ENCODE assay signal across 9 mouse cellular contexts in genomic region chr7:29316976-29317375, GRCm38 (mm10). TPM values are rescaled to one million over a fixed set of nuclear protein-coding genes. Genes with fewer than 3 reads are reported as not detected.
A peak's percentile ranks its signal among the peaks of the same experiment; 100 is the strongest.
DNase-seq lines count a peak whose midpoint lies in the region; ATAC-seq lines count a peak whose summit lies in the region.
"Had no signal": no experiment of that assay in that cellular context is flagged by ENCODE, and none has a peak within 500 bp of the region (broad histone marks: within the 10 kb centered on the region; RNA-seq: fewer than 3 reads in every experiment).

No protein-coding gene starts in this region.

- ATAC-seq in heart, embryonic 14.5 days (ENCODE audit: insufficient number of reproducible peaks, insufficient read depth, low FRiP score, low read depth) = peak; percentile 62
- ATAC-seq in neural tube, embryonic 11.5 days (ENCODE audit: insufficient read depth, low FRiP score, low TSS enrichment) = peak; percentile 11; the same call in 1 of the 2 replicates
- no peak for ATAC-seq in erythroblast, adult 5-6 weeks (replicated peaks; ENCODE audit: low FRiP score, poor library complexity, severe bottlenecking)
- ATAC-seq: Patski had no signal

- DNase-seq in heart, postnatal 10 days = no peak
- DNase-seq in cerebellum, adult 9-10 months = peak; percentile 78
- peak; percentile 47 to 66 for DNase-seq in frontal cortex, postnatal 14 days (ENCODE audit: low spot score in 2 of 2)
- peak; percentile 80 for DNase-seq in limb, embryonic 10.5 days (ENCODE audit: low spot score)
- peak; percentile 71 for DNase-seq in neural tube, embryonic 11.5 days (ENCODE audit: low spot score)
- DNase-seq in yolk sac, embryonic 10.5 days (ENCODE audit: low spot score) = peak; percentile 48

- H3K9ac ChIP-seq in heart, embryonic 14.5 days (ENCODE audit: low read length) = no peak overlapping the region
- H3K9ac ChIP-seq in neural tube, embryonic 11.5 days (ENCODE audit: low read length) = peak overlapping the region; percentile 47

- no peaks in the 10 kb centered on the region for H3K9me3 ChIP-seq in heart, embryonic 14.5 days (ENCODE audit: control insufficient read depth, low read length)
- H3K9me3 ChIP-seq in limb, embryonic 10.5 days (replicated peaks) = no peaks in the 10 kb centered on the region
- no peaks in the 10 kb centered on the region for H3K9me3 ChIP-seq in neural tube, embryonic 11.5 days (ENCODE audit: control insufficient read depth, low read length)

- peak overlapping the region; percentile 25 for H3K4me2 ChIP-seq in heart, embryonic 14.5 days (ENCODE audit: low read length)
- peak overlapping the region; percentile 38 for H3K4me2 ChIP-seq in neural tube, embryonic 11.5 days (ENCODE audit: low read depth)

- no peak overlapping the region for H3K4me3 ChIP-seq in heart, embryonic 14.5 days (ENCODE audit: control insufficient read depth in 1 of 2, insufficient read depth in 1 of 2, low read depth in 1 of 2, low read length in 2 of 2)
- peak overlapping the region; percentile 45 for H3K4me3 ChIP-seq in limb, embryonic 10.5 days
- no peak overlapping the region for H3K4me3 ChIP-seq in neural tube, embryonic 11.5 days (ENCODE audit: low read depth, low read length)

- no peaks in the 10 kb centered on the region for H3K36me3 ChIP-seq in heart, embryonic 14.5 days (ENCODE audit: control insufficient read depth, insufficient read depth, low read length)
- peaks cover 39% of the 10 kb centered on the region for H3K36me3 ChIP-seq in limb, embryonic 10.5 days
- no peaks in the 10 kb centered on the region; the same call in 1 of the 2 replicates for H3K36me3 ChIP-seq in neural tube, embryonic 11.5 days (ENCODE audit: control insufficient read depth, insufficient read depth, low read length)

- peaks cover 20 to 21% of the 10 kb centered on the region in 2 experiments for H3K4me1 ChIP-seq in heart, embryonic 14.5 days (ENCODE audit: control insufficient read depth in 2 of 2, insufficient read depth in 2 of 2, low read length in 2 of 2)
- H3K4me1 ChIP-seq in limb, embryonic 10.5 days = peaks cover 95% of the 10 kb centered on the region
- H3K4me1 ChIP-seq in neural tube, embryonic 11.5 days (ENCODE audit: control insufficient read depth, insufficient read depth, low read length) = peaks cover 52% of the 10 kb centered on the region

- intact Hi-C loops in heart, postnatal 10 days (cut with DNase I) = no loop called here

- H3K27me3 ChIP-seq in heart, embryonic 14.5 days (ENCODE audit: control insufficient read depth, insufficient read depth, low read length) = peaks cover 27% of the 10 kb centered on the region
- no peaks in the 10 kb centered on the region for H3K27me3 ChIP-seq in limb, embryonic 10.5 days (ENCODE audit: low read depth, poor library complexity, severe bottlenecking)
- no peaks in the 10 kb centered on the region for H3K27me3 ChIP-seq in neural tube, embryonic 11.5 days (ENCODE audit: control insufficient read depth, insufficient read depth, low read length)
- H3K27me3 ChIP-seq: Patski had no signal

- WGBS in heart, embryonic 14.5 days = 6% methylated on average over 10 of the region's 10 CpGs
- WGBS in limb, embryonic 10.5 days = 2% methylated on average over 10 of the region's 10 CpGs
- 3% methylated on average over 10 of the region's 10 CpGs for WGBS in neural tube, embryonic 11.5 days

- H3K27ac ChIP-seq in heart, embryonic 14.5 days (replicated peaks in 1 of 2; ENCODE audit: control insufficient read depth in 1 of 2, insufficient read depth in 1 of 2, low read depth in 2 of 2, low read length in 2 of 2) = no peak overlapping the region
- peak overlapping the region; percentile 95 for H3K27ac ChIP-seq in limb, embryonic 10.5 days
- H3K27ac ChIP-seq in neural tube, embryonic 11.5 days (ENCODE audit: low read depth, low read length) = peak overlapping the region; percentile 87

RNA-seq across cellular contexts. Expression of gene Dpf1, which starts 13.2 kb away (rescaled TPM):
- polyA plus RNA-seq in heart, embryonic 14.5 days (2014; fragmentation: Nextera tagmentation; extraction: Ambion mirVana) = 0.54 and 1.5 TPM in 2 replicates
- total RNA-seq in heart, postnatal 10 days (2021) = 1 to 10 TPM in 1 of 2 experiments, under 1 TPM in 1; 0.45 to 2.1 TPM
- 24.0 and 32.9 TPM in 2 replicates for polyA plus RNA-seq in limb, embryonic 10.5 days (2016; fragmentation: Nextera tagmentation; extraction: Ambion mirVana)
- polyA plus RNA-seq in neural tube, embryonic 11.5 days (2014; fragmentation: Nextera tagmentation; extraction: Ambion mirVana) = 65.2 and 66.7 TPM in 2 replicates
- total RNA-seq in erythroblast, adult 5-6 weeks (2015; ENCODE audit: low replicate concordance) = not detected in 2 replicates
- not detected in 2 replicates for total RNA-seq in erythroblast, adult 5-6 weeks (2017; ENCODE audit: low replicate concordance)

RNA-seq across cellular contexts. Expression of gene Ppp1r14a, which starts 27.9 kb away (rescaled TPM):
- 11.8 TPM in 2 replicates for polyA plus RNA-seq in heart, embryonic 14.5 days (2014; fragmentation: Nextera tagmentation; extraction: Ambion mirVana)
- 10 to 100 TPM; 21.2 to 27.8 TPM for total RNA-seq in heart, postnatal 10 days (2021)
- polyA plus RNA-seq in limb, embryonic 10.5 days (2016; fragmentation: Nextera tagmentation; extraction: Ambion mirVana) = 5.4 and 6.1 TPM in 2 replicates
- polyA plus RNA-seq in neural tube, embryonic 11.5 days (2014; fragmentation: Nextera tagmentation; extraction: Ambion mirVana) = 44.2 and 55.8 TPM in 2 replicates
- not detected in 2 replicates for total RNA-seq in erythroblast, adult 5-6 weeks (2015; ENCODE audit: low replicate concordance)
- not detected in 2 replicates for total RNA-seq in erythroblast, adult 5-6 weeks (2017; ENCODE audit: low replicate concordance)

RNA-seq across cellular contexts. Expression of gene Spint2, which starts 35.3 kb away (rescaled TPM):
- polyA plus RNA-seq in heart, embryonic 14.5 days (2014; fragmentation: Nextera tagmentation; extraction: Ambion mirVana) = 93.5 and 98.5 TPM in 2 replicates
- 10 to 100 TPM; 53.3 to 62.7 TPM for total RNA-seq in heart, postnatal 10 days (2021)
- 58.8 and 71.8 TPM in 2 replicates for polyA plus RNA-seq in limb, embryonic 10.5 days (2016; fragmentation: Nextera tagmentation; extraction: Ambion mirVana)
- polyA plus RNA-seq in neural tube, embryonic 11.5 days (2014; fragmentation: Nextera tagmentation; extraction: Ambion mirVana) = 27.0 and 28.1 TPM in 2 replicates
- 15.5 and 18.8 TPM in 2 replicates for total RNA-seq in erythroblast, adult 5-6 weeks (2015; ENCODE audit: low replicate concordance)
- 6.8 and 7.6 TPM in 2 replicates for total RNA-seq in erythroblast, adult 5-6 weeks (2017; ENCODE audit: low replicate concordance)

Comparison
In these comparisons a context has a peak if more than half of its experiments do, and no peak if none do; other contexts are left out.
1. H3K27ac ChIP-seq: peak in limb, embryonic 10.5 days (single experiment) and neural tube, embryonic 11.5 days (single experiment); none in heart, embryonic 14.5 days (0 of 2).
2. DNase-seq: peak in cerebellum, adult 9-10 months (single experiment), frontal cortex, postnatal 14 days (2 of 2), limb, embryonic 10.5 days (single experiment), neural tube, embryonic 11.5 days (single experiment) and yolk sac, embryonic 10.5 days (single experiment); none in heart, postnatal 10 days (0 of 2).